Mouse (Mus musculus): Measurements from ENCODE around the gene Gm49601. TPM values are rescaled to one million over a fixed set of nuclear protein-coding genes. Genes with fewer than 3 reads are reported as not detected.

The Gm49601 gene
- polyA plus RNA-seq (2011; ENCODE audit: insufficient read length, low read depth, missing spikeins), result 17.8 and 20.1 TPM in 2 replicates

DNA sequence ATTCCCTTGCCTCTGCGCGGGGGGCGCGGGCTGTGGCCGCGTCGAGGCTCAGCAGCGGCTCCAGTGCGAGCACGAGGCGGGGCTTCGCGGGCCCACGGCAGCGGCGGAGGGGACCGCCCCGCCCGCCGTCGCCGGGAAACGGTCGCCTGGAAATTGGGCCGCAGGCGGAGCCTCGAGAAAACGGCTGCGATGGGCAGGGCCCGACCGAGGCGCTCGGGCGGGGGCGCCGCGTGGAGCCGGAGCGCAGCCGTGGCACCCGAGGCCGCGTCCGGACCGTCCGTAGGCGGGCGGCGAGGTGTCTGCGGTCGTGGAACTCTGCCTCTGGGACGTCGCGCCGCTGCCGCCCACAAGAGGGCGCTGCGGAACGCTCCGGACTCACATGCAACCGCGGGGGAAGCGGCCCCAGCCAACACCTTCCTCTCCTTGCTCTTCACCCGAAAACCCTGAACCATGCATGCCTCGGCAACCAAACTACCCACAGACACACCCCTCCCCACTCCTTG is at the start of gene Gm49601:
TSS of gene Gm49601 (minus strand) at position 52 of the 503 bp plus-strand sequence.
- H3K4me1 ChIP-seq (ENCODE audit: control insufficient read depth, insufficient read depth, low read length), result 0 out of 2 replicates have a peak, but pooled peaks cover 4% of the 10 kb centered on the region
- TF ChIP-seq POLR2A (IDR thresholded peaks at IDR 0.05; ENCODE audit: low read depth, low read length), result no peak
- peak; percentile 78 for TF ChIP-seq CTCF (IDR thresholded peaks at IDR 0.05; ENCODE audit: borderline replicate concordance, insufficient read depth, low read length)
- H3K27ac ChIP-seq (ENCODE audit: insufficient read depth, low read length), result no peak within 1 kb of the TSS; the same call in 1 of the 2 replicates
- H3K4me3 ChIP-seq (ENCODE audit: insufficient read depth, low read length), result peak within 1 kb of the TSS; percentile 17

DNA sequence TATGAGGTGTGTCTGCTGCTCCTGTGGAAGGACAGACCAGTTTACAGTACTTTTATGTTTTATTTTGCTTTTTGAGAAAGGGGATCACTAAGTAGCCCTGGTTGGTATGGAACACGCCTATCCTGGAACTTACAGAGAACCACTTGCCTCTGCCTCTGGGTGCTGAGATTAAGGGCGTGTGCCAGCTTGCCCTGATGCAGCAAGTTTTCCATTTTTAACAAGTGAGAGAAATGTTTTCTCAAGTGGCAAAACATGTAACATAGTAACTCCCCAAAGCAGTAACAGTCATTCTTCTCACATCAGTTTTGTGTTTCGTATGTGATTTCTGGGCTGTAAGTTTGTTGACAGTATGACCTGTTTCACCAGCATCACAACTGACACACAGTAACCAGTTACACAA is 46.8 kb upstream of the Gm49601 start:
- no peaks in the 10 kb centered on the region for H3K4me1 ChIP-seq (ENCODE audit: control insufficient read depth, insufficient read depth, low read length)
- H3K4me3 ChIP-seq (ENCODE audit: insufficient read depth, low read length), result no peak overlapping the region
- TF ChIP-seq POLR2A (IDR thresholded peaks at IDR 0.05; ENCODE audit: low read depth, low read length) (no peak), CTCF (IDR thresholded peaks at IDR 0.05; ENCODE audit: borderline replicate concordance, insufficient read depth, low read length) (no peak)
- H3K27ac ChIP-seq (ENCODE audit: insufficient read depth, low read length), result no peak overlapping the region

DNA sequence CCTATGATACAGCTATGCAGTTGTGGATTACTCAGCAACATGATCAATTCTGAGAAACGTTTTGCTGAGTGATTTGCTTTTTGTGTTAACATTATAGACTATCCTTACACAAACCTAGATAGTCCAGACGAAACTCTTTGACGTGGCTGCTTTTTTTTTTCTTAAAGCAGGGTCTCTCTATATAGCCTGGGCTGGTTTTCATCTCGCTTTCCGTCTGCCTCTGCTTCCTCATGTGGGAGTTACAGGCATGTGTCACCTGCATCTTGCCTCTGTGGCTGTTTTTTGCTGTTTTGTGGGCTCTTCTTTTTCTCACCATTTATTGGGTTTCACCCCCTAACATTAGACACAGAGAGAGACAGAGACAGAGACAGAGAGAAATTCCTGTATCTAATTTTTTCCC is 45.8 kb upstream of the Gm49601 start:
- no peak overlapping the region for H3K4me3 ChIP-seq (ENCODE audit: insufficient read depth, low read length)
- H3K4me1 ChIP-seq (ENCODE audit: control insufficient read depth, insufficient read depth, low read length), result no peaks in the 10 kb centered on the region
- no peak for TF ChIP-seq CTCF (IDR thresholded peaks at IDR 0.05; ENCODE audit: borderline replicate concordance, insufficient read depth, low read length)
- no peak for TF ChIP-seq POLR2A (IDR thresholded peaks at IDR 0.05; ENCODE audit: low read depth, low read length)
- no peak overlapping the region for H3K27ac ChIP-seq (ENCODE audit: insufficient read depth, low read length)

DNA sequence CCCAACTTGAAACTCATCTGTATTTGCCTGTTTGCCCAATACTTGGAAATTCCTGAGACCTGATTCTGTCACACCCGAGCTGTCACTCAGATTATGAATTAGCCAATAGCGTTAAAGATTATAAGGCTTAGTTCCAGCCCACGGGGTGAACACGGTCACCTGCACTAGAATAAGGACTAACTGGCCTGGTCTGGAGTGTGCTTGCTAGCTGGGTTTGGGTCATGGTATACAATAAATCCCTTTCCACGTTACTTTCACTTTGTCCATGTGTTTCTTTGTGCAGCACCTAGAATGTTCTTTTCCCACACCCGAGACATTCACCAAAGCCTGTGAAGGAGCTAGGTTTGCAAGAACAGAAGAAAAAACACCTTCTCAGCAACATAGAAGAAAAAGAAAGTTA is 43.7 kb upstream of the Gm49601 start:
- TF ChIP-seq CTCF (IDR thresholded peaks at IDR 0.05; ENCODE audit: borderline replicate concordance, insufficient read depth, low read length), result no peak
- H3K4me1 ChIP-seq (ENCODE audit: control insufficient read depth, insufficient read depth, low read length), result no peaks in the 10 kb centered on the region

DNA sequence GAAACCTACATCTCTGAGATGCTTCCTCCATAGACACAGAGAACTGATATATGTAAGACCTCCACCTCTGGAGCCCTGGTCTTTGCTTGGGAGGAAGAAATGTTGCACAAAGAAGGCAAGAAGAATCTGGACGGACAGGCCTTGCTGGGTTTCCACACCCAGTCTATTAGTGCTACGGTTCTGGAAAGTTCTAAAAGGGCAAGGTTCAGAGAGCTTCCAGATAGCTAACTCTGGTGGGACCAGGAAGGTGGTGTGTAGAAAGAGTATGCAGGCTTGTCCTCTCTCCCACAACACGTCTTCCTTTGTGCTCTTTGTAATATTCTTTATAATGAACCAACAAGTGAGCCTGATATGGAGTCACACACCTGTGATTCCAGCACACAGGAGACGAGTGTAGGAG is 32.4 kb upstream of the Gm49601 start:
- no peaks in the 10 kb centered on the region for H3K4me1 ChIP-seq (ENCODE audit: control insufficient read depth, insufficient read depth, low read length)
- H3K4me3 ChIP-seq (ENCODE audit: insufficient read depth, low read length), result no peak overlapping the region
- TF ChIP-seq CTCF (IDR thresholded peaks at IDR 0.05; ENCODE audit: borderline replicate concordance, insufficient read depth, low read length) (no peak), POLR2A (IDR thresholded peaks at IDR 0.05; ENCODE audit: low read depth, low read length) (no peak)
- no peak overlapping the region for H3K27ac ChIP-seq (ENCODE audit: insufficient read depth, low read length)

More for the DNA sequence above, 43.7 kb upstream of the Gm49601 start:
- Histone ChIP-seq H3K27ac (ENCODE audit: insufficient read depth, low read length) (no peak overlapping the region), H3K4me3 (ENCODE audit: insufficient read depth, low read length) (no peak overlapping the region)

DNA sequence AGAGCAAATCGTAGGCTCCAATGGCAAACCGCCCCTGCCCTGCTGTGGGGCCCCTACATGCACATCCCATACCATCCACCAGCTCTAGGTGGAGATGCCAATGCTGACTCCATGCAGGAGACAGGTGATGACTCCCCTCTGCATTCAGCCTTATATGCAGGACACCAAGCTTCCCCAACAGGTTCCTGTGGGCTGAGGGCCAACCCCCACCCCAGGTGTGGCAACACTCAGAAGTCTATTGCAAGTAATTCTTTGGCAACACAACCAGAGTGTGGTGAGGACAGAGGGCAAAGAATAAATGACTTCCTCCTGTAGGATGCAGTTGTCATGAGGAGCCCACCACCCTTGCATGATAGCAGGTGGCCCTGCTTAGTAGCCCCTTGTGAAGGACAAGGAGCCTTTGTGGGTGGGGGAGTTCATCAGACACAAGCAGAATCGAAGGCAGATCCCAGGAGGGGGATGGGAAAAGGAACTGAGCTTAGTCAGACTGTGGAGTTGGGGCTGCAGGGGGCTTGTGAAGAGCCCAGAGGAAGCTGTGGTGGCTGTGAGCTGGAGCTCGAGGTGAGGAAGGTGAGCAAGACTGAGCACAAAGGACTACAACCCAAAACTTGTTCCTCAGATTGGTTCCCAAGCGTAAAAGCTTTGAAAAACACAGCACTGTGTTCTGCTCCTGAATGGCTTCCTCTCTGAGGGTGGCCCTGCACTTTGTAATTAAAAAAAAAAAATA is 29.3 kb upstream of the Gm49601 start:
- no peak overlapping the region for H3K27ac ChIP-seq (ENCODE audit: insufficient read depth, low read length)
- no peaks in the 10 kb centered on the region for H3K4me1 ChIP-seq (ENCODE audit: control insufficient read depth, insufficient read depth, low read length)
- TF ChIP-seq CTCF (IDR thresholded peaks at IDR 0.05; ENCODE audit: borderline replicate concordance, insufficient read depth, low read length), result no peak
- TF ChIP-seq POLR2A (IDR thresholded peaks at IDR 0.05; ENCODE audit: low read depth, low read length), result no peak
- H3K4me3 ChIP-seq (ENCODE audit: insufficient read depth, low read length), result no peak overlapping the region

DNA sequence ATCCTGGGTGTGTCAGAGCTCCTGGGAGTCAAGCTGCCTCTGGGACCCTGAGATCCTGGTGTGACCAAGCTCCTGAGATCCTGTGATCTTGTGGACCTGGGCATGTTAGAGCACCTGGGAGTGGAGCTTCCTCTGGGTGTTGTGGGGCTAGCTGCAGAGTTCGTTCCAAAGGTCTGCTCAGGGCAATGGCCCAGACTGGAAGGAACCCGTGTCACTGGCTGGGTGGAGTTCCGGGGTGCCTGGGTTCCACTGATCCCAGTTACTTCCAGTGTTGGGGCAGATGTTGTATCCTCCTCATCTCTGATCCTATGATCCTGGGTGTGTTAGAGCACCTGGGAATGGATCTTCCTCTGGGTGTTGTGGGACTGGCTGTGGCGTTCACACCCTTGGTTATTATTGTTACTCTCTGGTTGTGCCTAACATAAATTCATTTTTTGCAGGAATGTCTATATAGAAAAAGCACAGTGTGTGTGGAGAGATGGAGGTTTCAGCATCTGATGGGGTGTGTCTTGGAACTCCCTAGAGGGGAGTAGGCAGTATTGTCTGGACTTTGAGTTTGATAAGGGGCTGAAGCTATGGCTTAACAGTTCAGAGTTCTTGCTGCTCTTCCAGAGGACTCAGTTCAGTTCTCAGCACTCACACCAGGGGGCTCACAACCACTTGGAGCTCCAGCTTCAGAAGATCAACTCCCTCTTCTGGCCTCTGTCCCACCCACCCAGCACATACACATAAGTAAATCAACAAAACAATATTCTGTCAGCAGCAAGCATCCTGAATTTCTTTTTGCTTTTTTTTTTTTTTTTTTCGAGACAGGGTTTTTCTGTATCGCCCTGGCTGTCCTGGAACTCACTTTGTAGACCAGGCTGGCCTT is 27.3 kb upstream of the Gm49601 start:
- no peak overlapping the region for H3K27ac ChIP-seq (ENCODE audit: insufficient read depth, low read length)
- no peaks in the 10 kb centered on the region for H3K4me1 ChIP-seq (ENCODE audit: control insufficient read depth, insufficient read depth, low read length)
- TF ChIP-seq CTCF (IDR thresholded peaks at IDR 0.05; ENCODE audit: borderline replicate concordance, insufficient read depth, low read length) (no peak), POLR2A (IDR thresholded peaks at IDR 0.05; ENCODE audit: low read depth, low read length) (no peak)

DNA sequence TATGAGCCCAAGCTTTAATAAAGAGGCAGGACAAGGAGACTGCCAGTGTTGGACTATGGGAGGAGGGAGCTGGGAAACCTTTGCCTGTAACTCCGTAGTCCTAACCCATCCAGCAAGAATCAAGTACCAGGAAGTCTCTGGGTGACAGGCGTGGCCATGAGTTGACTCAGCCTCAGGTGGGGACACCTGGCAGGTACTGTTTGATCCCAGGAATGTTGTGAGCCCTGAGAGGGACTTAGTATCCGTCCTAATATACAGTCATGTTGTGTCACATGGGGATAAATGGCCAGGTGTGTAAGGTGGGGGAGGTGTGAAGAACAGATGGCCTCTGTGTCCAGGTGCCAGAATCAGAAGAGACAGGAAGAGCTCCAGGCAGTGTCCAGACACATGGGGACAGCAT is 22.9 kb upstream of the Gm49601 start:
- no peak for TF ChIP-seq CTCF (IDR thresholded peaks at IDR 0.05; ENCODE audit: borderline replicate concordance, insufficient read depth, low read length)
- Histone ChIP-seq H3K27ac (ENCODE audit: insufficient read depth, low read length) (no peak overlapping the region), H3K4me1 (ENCODE audit: control insufficient read depth, insufficient read depth, low read length) (no peaks in the 10 kb centered on the region), H3K4me3 (ENCODE audit: insufficient read depth, low read length) (no peak overlapping the region)

More for the DNA sequence above, 27.3 kb upstream of the Gm49601 start:
- no peak overlapping the region for H3K4me3 ChIP-seq (ENCODE audit: insufficient read depth, low read length)

DNA sequence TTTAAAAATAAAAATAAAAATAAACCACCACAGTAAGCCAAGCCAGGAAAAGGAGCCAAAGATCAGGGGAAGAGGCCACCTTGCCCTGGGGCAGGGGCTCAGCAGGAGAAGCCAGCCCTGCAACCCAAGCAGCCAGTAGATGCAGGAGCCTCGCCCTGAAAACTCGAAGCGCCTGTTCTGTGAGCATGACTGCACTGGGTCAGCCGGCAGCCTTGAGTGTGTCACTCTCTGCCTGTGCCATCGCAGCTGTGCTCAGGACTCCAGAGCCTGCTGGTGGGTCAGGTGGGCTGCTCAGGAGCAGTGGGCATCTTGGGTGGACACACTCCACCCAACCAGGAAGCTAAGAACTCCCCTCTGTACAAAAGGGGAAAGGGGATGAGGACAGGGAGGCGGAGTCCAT is 19.1 kb upstream of the Gm49601 start:
- Histone ChIP-seq H3K4me1 (ENCODE audit: control insufficient read depth, insufficient read depth, low read length) (no peaks in the 10 kb centered on the region), H3K27ac (ENCODE audit: insufficient read depth, low read length) (no peak overlapping the region), H3K4me3 (ENCODE audit: insufficient read depth, low read length) (no peak overlapping the region)
- no peak for TF ChIP-seq POLR2A (IDR thresholded peaks at IDR 0.05; ENCODE audit: low read depth, low read length)
- no peak for TF ChIP-seq CTCF (IDR thresholded peaks at IDR 0.05; ENCODE audit: borderline replicate concordance, insufficient read depth, low read length)

DNA sequence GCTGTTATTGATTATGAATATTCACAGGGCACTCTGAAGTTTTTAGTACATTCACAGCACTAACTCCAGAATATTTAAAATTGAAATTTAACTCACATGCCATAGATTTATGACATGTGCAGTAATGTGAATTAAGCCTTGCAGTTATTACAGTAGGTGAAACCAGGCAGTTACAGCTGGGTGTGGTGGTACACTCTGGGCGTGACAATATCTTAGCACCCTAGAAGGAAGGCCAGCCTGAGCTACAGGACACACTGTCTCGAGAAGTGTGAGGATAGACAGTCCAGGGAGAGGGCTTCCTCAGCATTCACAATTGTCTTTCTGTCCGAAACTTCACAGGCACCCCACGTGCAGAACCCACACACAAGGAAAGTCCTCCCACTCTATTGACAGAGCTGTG is 18.3 kb upstream of the Gm49601 start:
- no peak overlapping the region for H3K27ac ChIP-seq (ENCODE audit: insufficient read depth, low read length)
- no peak overlapping the region for H3K4me3 ChIP-seq (ENCODE audit: insufficient read depth, low read length)
- H3K4me1 ChIP-seq (ENCODE audit: control insufficient read depth, insufficient read depth, low read length), result no peaks in the 10 kb centered on the region

More for the DNA sequence above, 18.3 kb upstream of the Gm49601 start:
- TF ChIP-seq CTCF (IDR thresholded peaks at IDR 0.05; ENCODE audit: borderline replicate concordance, insufficient read depth, low read length) (no peak), POLR2A (IDR thresholded peaks at IDR 0.05; ENCODE audit: low read depth, low read length) (no peak)
